Mouse (Mus musculus): ENCODE measurements around the gene Sbk3. TPM values are rescaled to one million over a fixed set of nuclear protein-coding genes. Genes with fewer than 3 reads are reported as not detected.

The Sbk3 gene
- total RNA-seq, 2 experiments from 2014 or later = 0.59 to 0.66 TPM

DNA sequence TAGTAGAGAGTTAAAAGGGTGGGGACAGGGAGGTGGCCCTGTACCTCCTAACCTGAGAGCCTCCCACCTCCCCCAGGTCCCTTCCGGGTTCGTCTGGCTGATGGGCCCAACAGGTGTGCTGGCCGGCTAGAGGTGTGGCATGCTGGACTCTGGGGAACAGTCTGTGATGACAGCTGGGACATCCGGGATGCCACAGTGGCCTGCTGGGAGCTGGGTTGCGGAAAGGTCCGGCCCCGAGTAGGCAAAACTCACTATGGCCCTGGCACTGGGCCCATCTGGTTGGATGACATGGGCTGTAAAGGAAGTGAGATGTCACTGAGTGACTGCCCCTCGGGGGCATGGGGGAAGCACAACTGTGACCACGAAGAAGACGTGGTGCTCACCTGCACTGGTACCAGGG, 34.1 kb downstream of the Sbk3 start:
- DNase-seq (ENCODE audit: extremely low spot score in 1 of 2, low spot score in 1 of 2) = no peak

DNA sequence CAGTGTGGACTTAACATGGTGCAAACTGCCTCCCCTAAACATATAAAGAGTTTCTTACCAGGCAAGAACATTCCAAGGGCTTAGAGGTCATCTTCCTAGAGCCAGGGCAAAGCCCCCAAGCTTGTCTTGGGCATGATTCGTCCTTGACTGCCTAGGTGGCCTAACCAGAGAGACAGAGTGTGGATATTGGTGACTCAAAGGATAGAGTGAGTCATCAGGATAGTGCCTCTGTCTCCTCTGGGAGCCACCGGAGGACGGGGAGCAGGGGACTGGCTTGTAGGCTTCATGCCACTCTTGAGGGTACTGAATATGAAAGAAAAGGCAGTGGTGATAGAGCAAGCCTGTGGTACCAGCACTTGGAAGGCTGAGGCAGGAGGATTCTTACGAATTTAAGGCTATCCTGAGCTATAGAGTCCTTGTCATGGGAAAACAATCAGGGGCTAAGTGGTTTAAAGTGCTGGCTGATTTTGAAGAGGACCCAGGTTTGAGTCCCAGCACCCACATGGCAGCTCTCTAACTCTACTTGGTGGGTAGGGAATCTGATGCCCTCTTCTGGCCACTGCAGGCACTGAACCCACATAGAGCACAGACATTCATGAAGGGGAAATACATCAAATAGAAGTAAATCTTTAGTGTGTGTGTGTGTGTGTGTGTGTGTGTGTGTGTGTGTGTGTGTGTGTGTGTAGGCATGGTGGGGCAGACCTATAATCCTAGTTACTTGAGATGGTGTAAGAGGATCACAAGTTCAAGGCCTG, 36.6 kb downstream of the Sbk3 start:
- DNase-seq (ENCODE audit: extremely low spot score in 1 of 2, low spot score in 1 of 2) = no peak

DNA sequence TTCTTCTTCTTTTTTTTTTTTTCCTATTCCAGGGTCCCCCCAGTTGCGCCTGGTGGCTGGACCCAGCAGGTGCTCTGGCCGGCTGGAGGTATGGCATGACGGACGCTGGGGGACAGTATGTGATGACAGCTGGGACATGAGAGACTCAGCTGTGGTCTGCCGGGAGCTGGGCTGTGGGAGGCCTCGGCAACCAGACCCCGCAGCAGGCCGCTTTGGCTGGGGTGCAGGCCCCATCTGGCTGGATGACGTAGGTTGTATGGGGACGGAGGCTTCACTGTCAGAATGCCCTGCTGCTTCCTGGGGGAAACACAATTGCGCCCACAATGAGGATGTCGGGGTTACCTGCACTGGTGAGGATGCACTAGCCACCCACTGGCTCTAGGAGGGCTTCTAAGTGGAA, 37.9 kb downstream of the Sbk3 start:
- no peak for DNase-seq (ENCODE audit: extremely low spot score in 1 of 2, low spot score in 1 of 2)

DNA sequence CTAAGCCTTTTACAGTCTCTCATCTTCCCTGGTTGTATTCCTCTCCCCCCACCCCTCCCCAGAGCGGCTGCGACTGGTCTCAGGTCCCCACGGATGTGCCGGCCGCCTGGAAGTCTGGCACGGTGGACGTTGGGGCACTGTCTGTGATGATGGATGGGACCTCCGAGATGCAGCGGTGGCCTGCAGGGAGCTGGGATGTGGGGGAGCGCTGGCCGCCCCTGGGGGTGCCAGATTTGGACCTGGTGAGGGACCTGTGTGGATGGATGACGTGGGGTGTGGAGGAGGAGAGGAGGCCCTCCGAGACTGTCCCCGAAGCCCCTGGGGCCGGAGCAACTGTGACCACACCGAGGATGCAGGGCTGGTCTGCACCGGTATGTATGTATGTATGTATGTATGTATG, 42.6 kb downstream of the Sbk3 start:
- no peak for DNase-seq (ENCODE audit: extremely low spot score in 1 of 2, low spot score in 1 of 2)

DNA sequence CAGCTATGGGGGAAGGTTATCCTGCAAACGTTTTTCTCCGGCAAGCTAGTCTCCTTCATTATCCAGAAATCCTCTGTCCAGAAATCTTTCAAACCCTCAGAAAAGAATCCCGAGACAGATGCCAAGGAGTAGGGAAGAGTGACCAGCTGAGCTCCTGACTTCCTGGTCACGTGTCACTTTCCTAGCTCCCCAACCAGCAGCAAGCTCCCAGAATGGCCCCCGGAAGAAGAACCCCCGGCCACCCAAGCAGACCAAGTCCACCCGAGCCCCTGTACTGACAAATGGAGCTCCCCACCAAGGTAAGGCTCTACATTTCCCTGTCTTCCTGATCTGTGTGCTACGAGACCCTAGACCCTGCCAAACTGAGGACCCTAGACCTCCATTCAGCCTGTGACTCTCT, 43.3 kb downstream of the Sbk3 start:
- DNase-seq (ENCODE audit: extremely low spot score in 1 of 2, low spot score in 1 of 2) = no peak

DNA sequence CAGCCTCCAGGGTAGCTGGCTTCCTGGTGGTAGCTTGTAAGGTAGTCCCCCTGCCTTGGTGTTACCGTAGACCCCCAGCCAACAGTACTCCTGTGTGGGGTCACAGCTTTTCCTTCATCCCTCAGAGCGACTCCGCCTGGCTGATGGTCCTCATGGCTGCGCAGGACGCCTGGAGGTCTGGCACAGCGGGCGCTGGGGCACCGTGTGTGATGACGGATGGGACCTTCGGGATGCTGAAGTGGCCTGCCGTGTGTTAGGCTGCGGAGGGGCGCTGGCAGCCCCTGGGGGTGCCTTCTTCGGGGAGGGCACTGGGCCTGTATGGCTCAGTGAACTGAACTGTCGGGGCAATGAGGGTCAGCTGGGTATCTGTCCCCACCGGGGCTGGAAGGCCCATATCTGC, 44.1 kb downstream of the Sbk3 start:
- no peak for DNase-seq (ENCODE audit: extremely low spot score in 1 of 2, low spot score in 1 of 2)

DNA sequence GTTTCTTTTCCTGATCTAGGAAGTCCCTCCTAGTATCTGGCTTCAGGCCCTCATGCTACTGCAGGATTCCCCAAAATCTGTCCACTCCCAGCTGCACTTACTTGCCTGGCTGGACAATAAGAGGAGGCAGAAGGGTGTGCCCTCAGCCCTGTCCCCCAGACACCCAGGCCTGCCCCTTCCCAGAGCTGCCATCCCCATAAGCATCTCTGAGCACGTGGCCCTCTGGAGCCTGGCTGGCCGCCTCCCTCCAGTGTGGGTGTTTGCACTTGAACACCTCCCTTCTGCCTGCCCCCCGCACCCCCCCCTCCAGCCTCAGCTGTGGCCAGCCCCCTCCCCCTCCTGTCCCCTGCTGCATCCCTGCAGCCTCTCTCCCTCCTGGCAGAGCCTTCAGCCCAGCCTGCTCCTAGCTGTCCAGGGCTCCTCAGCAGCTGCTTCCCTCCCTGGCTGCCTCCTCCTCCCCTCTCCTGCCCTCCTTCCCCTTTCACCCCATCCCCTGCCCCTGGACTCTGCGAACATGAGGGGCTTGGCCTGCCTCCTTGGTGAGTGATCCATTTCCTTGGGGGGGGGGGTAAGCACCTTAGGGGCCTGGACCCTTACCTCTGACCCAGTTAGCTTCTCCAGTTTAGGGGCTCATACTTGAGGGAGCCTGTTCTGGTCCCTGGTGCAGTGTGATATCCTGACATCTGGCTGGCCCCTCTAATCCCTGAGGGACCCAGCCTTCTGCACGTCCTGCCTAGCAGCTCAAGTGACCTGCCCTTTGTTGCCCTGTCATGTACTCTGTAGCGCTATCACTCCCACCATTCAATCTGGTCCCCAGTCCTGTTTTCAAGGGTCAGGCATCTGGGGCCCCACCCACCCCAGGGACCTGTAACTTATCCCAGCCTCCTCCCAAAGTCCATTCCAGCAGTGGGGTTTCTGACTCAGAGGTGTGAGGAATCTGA, 45.3 kb downstream of the Sbk3 start, which contains the start of gene Ssc5d:
Gene Ssc5d, plus strand, starts transcription at position 345 of the 941 bp plus-strand sequence.
- DNase-seq (ENCODE audit: extremely low spot score in 1 of 2, low spot score in 1 of 2) = no peak

DNA sequence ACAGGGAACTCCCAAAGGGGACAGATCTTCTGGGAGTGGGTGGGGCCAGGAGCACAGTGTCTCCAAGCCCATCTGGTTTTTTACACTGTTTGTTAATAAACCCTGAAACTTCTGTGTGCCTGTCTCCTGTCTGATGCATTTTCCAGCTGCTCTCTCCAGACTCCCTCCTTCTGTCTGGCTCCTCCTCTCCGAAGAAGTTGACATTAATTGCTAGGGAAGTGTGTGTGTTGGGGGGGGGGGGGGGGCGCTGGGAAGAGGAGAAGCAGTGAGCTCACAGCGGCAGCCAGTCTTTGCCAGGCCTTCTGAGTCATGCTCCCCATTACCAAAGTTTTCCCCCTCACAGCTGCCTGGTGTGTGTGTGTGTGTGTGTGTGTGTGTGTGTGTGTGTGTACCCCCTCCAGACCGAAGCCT, 46.1 kb downstream of the Sbk3 start:
- no peak for DNase-seq (ENCODE audit: extremely low spot score in 1 of 2, low spot score in 1 of 2)

DNA sequence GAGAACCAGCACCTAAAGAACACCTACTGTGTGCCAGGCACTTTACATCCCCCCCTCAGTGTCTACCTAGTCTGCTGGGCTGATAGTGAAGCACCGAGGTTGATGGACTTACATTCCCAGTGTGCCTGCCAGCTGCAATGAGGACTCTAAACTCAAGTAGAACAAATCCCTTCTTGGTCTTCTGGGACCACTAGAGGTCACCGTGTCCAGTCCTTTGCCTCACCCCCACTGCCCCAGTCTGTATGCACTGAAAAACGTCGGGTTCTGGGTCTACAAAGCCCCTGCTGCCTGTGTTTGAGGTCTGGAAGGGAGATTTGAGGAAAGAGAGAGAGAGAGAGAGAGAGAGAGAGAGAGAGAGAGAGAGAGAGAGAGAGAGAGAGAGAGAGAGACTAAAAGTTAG, 46.5 kb downstream of the Sbk3 start:
- DNase-seq (ENCODE audit: extremely low spot score in 1 of 2, low spot score in 1 of 2) = no peak

DNA sequence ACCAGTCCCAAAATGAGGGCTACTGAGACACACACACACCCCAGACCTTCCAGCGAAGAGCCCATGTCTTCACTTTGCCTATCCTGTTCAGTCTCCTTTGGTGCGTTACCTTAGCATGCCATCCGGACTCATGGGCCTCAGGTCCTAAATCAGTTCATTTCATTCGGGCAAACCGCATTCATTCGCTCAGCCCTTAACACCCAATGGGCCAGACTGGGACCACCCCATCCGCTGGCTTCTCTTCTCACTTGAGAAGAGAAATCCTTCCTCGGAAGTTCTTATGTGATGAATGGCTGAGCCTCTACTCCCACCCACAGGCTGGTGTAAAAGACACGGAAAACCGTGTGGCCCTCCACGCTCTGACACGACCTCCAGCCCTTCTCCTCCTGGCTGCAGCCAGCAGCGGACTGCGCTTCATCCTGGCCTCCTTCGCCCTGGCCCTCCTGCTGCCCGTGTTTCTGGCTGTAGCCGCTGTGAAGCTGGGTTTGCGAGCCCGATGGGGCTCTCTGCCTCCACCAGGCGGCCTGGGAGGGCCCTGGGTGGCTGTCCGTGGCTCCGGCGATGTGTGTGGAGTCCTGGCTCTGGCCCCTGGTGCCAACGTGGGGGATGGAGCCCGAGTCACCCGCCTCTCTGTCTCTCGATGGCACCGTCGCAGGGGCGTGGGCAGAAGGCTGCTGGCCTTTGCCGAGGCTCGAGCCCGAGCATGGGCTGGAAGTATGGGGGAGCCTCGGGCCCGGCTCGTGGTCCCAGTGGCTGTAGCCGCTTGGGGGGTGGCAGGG, 47.2 kb downstream of the Sbk3 start:
- peak; percentile 45 to 59 for DNase-seq (ENCODE audit: extremely low spot score in 1 of 2, low spot score in 1 of 2)

DNA sequence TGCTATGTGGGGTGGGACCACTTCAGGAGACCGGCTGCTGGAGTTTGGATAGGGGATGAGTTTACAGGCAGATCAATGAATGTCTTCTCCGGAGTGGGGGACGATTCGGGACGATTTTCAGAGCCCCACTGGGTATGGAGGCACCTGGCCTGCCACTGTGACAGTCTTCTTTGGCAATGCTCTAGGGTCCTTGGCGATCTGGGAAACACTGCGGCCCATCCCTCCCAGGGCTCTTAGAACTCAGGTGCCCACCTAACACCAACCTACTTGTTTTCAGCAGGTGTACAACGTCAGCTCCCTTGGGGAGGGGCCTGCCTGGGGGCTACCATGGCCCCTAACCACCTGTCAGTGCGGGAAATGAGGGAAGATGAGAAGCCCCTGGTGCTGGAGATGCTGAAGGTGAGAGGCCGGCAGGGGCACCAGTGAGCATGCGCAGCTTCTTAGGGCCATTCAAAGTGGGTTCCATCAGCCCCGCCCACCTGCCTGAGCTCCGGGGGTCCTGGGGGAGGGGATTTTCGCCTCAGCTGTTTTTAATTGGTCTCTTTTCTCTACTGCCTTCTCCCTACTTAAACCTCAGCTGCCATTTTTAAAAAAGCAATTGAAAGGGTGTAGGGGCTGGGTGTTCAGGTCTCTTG, 47.9 kb downstream of the Sbk3 start:
- peak; percentile 73 to 82 for DNase-seq (ENCODE audit: extremely low spot score in 1 of 2, low spot score in 1 of 2)

DNA sequence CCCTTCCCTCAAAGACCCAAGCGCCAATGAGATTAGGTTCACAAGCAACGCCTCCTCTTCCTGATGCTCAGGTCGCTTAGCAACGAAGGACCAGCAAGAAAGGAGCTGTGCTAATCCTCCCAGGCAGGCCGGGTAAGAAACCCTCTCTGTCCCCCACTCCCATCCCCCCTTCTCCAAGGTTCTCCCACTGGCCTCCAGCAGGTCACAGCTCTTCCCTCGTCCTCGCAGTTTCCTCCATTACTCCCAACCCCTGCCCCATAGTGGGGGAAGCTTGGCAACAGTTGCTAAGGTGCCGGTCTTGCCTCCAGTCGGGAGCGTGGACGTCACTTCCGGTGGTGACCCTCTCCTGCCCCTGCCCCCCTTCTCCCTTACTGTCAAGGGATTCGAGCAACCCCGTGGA, 48.5 kb downstream of the Sbk3 start:
- DNase-seq (ENCODE audit: extremely low spot score in 1 of 2, low spot score in 1 of 2) = peak; percentile 74 to 91

DNA sequence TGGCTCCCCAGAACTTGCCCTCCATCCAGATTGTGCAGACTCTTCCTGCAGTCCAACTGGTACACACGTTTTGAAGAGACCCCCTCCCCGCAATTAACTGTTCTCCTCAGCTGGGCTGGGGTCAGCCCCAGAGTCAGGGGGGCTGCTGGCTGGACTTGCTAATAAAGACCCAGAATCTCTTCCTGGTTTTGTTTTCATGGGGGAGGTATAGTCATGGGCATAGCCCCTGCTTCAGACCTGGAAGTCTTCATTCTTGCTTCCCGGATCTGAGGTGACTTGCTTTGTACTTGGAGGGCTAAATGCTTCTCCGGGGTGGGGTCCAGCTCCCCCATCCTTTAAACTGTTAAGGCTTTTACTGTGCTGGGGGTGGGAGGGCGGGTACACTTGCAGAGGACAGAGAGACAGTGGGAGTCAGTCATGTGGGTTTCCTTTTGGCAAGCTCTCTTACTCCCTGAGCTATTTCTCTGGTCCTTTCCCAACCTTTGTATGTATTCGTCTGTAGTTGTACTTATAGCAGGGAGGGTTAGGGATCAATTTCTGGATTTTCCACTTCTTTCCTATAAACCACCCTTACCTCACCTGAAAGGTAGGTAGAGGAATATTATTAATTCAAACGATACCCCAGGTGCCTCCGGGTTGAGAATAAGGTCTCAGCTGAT, 49.0 kb downstream of the Sbk3 start, which contains the start of gene Nat14:
Gene Nat14, plus strand, starts transcription at position 205 of the 659 bp plus-strand sequence.
- DNase-seq (ENCODE audit: extremely low spot score in 1 of 2, low spot score in 1 of 2) = no peak

DNA sequence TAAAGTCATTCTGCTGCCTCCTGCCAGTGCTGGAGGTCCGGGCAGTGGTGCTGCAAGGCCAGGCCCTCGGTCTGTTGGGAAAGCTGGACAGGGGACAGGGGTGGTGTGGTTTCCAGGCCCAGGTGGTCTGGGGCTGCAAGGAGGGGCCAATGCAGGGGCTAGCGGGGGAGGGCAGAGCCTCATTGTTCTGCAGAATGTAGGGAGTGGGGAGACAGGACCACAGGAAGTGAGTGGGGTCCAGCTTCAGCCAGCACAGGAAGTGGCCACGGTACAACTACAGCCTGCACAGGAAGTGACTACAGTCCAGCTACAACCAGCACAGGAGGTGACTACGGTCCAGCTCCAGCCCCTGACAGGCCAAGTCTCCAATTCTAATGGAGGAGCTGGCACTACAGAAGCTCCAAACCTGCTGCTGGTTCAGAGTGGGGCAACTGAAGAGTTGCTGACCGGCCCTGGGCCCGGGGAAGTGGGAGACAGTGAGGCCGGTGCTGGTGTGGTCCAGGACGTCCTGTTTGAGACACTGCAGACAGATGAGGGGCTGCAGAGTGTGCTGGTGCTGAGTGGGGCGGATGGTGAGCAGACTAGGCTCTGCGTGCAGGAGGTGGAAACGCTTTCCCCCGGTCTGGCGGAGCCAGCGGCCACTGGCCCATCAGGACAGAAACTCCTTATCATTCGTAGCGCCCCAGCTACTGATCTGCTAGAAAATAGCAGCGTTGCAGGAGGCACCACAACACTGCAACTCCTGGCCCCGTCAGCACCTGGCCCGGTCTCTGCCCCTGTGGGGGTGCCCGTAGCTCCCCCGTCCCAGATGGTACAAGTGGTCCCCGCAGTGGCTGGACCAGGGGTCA, 49.8 kb downstream of the Sbk3 start:
- no peak for DNase-seq (ENCODE audit: extremely low spot score in 1 of 2, low spot score in 1 of 2)

DNA sequence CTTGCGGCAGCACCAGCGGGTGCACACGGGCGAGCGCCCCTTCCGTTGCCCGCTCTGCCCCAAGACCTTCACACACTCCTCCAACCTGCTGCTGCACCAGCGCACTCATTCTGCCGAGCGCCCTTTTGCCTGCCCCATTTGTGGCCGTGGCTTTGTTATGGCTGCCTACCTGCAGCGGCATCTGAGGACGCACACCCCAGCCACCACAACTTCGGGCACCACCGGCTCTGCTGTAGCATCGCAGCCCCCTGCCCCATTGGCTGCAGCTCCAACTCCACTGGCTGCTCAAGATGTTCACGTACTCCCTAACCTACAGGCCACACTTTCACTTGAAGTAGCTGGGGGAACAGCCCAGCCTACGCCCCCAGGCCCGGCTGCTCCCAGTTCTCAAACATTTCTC, 50.5 kb downstream of the Sbk3 start:
- no peak for DNase-seq (ENCODE audit: extremely low spot score in 1 of 2, low spot score in 1 of 2)

DNA sequence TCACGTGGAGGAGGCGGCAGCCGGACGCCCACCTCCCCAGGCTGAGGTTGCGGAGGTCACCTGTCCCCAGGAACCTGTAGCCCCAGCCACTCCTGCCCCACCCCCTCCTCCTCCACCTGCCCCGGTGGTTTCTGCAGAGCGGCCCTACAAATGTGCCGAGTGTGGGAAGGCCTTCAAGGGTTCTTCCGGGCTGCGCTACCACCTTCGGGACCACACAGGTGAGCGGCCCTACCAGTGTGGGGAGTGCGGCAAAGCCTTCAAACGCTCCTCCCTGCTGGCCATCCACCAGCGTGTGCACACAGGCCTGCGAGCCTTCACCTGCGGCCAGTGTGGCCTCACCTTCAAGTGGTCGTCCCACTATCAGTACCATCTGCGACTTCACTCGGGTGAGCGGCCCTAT, 51.0 kb downstream of the Sbk3 start:
- DNase-seq (ENCODE audit: extremely low spot score in 1 of 2, low spot score in 1 of 2) = no peak

DNA sequence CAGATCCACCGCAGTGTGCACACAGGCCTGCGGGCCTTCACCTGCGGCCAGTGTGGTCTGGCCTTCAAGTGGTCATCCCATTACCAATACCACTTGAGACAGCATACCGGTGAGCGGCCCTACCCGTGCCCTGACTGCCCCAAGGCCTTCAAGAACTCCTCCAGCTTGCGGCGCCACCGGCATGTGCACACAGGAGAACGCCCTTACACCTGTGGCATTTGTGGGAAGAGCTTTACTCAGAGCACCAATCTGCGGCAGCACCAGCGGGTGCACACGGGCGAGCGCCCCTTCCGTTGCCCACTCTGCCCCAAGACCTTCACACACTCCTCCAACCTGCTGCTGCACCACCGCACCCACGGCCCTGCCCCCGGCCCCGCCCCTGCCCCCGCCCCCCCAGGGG, 51.9 kb downstream of the Sbk3 start:
- no peak for DNase-seq (ENCODE audit: extremely low spot score in 1 of 2, low spot score in 1 of 2)

DNA sequence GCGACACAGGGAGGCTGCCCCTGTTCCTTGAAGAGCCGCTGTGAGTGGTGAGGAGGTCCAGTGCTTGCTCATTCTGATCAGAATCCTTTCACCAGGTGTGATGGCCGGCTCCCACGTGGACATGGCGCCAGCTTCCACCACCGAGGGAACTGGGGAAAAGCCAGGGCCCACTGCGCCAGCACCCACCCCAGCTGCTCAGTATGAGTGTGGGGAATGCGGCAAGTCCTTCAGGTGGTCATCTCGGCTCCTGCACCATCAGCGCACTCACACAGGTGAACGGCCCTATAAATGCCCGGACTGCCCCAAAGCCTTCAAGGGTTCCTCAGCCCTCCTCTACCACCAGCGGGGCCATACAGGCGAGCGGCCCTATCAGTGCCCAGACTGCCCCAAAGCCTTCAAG, 52.3 kb downstream of the Sbk3 start:
- no peak for DNase-seq (ENCODE audit: extremely low spot score in 1 of 2, low spot score in 1 of 2)

DNA sequence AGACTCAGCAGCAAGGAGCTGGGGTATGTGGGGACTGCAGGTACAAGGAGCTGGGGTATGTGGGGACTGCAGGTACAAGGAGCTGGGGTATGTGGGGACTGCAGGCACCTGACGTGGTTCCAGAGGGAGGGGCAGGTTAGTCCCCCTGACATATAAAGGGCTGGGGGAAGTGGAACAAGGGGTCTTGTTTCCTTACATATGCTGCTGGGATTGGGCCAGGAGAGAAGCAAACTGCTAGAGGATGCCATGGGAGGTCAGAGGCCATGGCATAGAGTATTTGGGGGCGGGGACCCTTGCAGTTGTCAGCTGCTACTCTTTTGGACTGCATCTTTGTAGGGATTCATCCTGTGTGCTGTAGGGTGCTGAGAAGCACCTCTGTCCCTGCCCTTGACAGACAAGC, 53.5 kb downstream of the Sbk3 start:
- DNase-seq (ENCODE audit: extremely low spot score in 1 of 2, low spot score in 1 of 2) = no peak
